Mouse (Mus musculus): ENCODE measurements around the gene Ap3d1.

The Ap3d1 gene

GRCm38 (mm10) chr10:80680260-80680696 lies 61.8 kb downstream of the Ap3d1 start:
- no peak for DNase-seq (ENCODE audit: low read depth)

DNA sequence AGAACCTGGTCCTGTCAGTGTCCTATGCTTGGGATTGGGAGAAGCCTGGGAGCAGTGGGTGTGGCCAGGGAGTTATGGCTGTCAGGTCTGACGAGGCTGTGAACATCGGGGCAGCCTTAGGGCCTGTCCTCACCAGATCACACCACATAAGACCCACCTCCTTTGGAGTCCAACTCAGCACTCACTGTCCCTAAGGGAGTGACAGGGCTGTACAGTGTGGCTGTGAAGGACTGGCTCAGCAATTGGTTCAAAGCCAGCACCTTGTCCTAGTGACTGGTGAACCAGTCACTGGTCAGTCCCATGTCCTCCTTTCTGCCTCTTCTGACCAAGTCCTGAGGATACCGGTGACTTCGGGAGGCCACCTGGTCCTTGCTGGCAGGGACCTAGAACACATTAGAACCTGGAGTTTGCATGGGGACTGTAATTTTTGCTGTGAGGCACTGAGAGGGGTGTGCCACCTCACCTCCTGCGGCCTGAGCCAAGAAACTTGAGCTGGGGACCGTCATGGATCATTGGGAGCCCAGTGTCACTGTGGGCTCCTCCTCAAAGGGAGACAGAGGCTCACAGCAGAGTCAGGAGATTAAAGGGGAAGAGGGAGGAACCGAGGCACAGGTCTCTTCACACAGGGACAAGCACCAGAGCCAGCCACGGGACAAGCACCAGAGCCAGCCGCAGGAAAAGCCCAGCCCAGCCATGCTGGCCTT lies 62.4 kb downstream of the Ap3d1 start:
- no peak for DNase-seq (ENCODE audit: low read depth)

DNA sequence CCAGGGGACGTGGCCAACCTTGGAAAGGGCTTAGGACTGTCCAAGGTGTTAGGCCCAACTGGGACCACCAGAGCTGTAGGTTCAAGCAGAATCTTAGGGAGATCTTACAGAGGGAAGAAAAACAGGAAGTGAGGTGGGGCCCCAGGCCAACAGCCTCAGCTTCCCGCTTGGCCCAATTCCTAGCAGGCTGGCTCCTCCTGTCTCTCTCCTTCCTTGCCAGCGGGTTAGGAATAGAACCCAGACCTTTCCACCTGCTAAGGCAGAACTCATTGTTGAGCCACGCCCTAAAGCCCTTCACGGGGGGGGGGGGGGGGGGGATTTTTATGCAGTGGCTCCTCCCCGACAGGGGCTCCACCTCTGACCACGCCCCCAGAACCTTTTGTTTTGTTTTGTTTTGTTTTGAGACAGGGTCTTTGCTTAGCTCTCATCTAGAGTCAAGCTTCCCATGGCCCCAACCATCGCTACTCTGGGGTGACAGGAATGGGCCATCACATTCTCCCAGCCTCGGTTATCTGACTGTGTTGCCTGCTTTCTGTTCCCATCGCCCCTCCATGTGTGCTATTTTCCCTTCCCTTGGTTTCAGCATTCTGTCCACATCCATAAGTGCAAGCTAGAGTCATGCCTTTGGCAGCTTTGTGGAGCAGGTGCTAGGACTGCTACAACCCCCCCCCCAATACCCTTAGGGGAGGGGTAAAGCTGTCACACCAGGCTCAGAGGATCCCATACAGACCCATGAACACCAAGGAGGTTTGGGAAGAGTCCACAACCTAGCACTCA lies 63.3 kb downstream of the Ap3d1 start:
- no peak for DNase-seq (ENCODE audit: low read depth)

- peak; percentile 84 for DNase-seq (ENCODE audit: low read depth)
Measured at GRCm38 (mm10) chr10:80677942-80678436, 64.1 kb downstream of the Ap3d1 start, which contains the start of gene Mknk2. Gene Mknk2, minus strand, starts transcription at chr10:80678112.

DNA sequence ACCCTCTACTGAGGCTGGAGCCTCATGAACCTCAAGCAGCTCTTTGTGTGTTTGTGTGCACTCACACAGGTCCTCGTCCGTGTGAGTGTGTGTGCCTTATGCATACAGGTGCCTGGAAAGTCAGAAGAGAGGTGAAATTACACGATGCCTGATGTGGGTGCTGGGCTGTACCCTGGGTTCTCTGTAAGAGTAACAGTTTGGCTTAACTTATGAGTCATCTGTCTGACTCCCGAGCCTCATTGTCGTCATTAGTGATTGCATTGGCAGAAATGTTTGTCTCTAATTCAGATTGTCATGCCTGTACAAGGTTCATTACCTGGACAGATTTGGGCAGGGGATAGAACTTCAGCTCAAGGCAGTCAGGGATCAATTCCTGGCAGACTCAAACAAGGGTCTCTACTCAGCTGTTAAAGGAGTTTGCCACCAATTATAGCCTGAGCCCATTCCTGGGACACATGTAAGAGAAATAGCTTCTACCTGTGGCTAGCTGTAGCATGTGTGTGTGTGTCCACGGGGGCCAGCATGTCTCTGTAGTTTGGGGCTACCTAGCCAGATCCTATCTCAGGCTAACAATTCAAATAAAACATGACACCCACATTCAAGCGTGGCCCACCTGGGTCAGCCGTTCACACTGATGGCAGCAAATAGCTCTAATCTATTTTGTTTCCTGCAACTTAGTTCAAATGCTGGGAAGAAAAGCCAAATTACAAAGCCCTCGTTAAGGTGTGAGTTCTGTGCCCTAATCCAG lies 64.8 kb downstream of the Ap3d1 start:
- DNase-seq (ENCODE audit: low read depth) = no peak

GRCm38 (mm10) chr10:80676198-80676928 lies 65.7 kb downstream of the Ap3d1 start:
- peak; percentile 99 for DNase-seq (ENCODE audit: low read depth)

GRCm38 (mm10) chr10:80675405-80676197 lies 66.5 kb downstream of the Ap3d1 start:
- DNase-seq (ENCODE audit: low read depth) = no peak

DNA sequence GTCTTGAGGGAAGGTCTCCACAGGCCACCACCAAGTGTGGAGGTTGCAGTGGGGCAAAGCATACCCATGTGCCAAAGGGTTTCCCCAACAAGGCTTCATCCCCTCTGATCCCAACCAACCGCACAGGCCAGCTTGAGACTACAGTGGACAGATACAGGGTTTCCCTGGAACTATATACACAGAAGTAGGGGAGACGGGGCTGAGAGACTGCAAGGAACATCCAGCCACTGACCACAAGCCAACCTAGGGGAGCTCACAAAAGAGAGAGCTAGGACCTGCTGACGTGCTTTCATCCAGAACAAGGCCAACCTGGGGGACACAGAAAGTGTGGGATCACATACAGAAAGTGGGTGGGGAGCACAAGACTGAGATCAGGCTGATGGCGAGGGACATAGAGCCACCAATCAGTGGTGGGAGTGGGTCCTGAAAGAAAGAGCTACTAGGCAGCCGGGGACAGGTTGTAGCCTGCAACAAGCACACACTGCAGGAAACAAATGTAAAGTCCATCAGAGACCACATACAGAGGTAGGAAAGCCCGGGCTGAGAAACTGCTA lies 67.1 kb downstream of the Ap3d1 start:
- DNase-seq (ENCODE audit: low read depth) = no peak

DNA sequence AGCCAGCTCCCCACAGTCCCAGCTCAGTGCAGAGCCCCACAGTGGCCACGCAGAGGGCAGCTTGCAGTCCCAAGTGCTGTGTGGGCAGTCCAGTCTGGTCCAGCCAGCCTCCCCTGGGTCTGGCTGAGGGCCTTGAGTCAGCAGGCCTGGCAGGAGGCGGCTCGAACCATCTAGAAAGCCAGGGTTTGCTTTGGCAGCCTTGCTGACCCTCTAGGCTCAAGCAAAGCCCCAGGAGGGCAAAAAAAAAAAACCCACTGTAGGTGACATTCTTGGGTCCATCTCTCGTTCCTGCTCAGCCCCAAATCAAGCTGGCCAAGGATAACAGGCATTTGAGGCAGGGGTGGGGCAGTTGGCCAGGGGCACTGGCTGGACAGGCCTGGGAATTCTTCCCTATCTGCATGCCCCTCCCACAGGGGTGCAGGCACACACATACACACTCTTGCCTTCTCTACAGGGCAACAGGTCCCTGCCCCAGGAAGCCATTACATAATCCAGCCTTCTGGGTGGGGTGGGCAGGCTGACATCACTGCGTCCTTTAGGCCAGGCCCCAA lies 67.8 kb downstream of the Ap3d1 start:
- DNase-seq (ENCODE audit: low read depth) = peak; percentile 79

DNA sequence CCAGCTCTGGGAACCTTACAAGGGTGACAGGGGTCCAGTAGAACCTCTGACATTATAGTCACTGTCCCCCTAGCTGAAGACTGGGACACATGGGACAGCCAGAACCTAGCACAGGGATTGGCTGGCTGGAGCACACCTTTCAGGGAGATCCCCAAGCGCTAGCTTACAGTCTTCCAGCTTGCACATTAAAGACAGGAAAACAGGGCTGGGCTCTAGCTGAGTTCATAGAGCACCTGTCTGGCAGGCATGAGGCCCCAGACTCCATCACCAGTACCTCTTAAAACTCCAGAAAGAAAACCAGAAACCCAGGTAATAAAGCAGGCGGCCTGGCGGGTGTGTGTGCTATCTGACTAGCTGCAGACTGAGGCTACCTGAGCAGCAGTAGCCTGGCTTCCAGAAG lies 68.4 kb downstream of the Ap3d1 start:
- DNase-seq (ENCODE audit: low read depth) = no peak

DNA sequence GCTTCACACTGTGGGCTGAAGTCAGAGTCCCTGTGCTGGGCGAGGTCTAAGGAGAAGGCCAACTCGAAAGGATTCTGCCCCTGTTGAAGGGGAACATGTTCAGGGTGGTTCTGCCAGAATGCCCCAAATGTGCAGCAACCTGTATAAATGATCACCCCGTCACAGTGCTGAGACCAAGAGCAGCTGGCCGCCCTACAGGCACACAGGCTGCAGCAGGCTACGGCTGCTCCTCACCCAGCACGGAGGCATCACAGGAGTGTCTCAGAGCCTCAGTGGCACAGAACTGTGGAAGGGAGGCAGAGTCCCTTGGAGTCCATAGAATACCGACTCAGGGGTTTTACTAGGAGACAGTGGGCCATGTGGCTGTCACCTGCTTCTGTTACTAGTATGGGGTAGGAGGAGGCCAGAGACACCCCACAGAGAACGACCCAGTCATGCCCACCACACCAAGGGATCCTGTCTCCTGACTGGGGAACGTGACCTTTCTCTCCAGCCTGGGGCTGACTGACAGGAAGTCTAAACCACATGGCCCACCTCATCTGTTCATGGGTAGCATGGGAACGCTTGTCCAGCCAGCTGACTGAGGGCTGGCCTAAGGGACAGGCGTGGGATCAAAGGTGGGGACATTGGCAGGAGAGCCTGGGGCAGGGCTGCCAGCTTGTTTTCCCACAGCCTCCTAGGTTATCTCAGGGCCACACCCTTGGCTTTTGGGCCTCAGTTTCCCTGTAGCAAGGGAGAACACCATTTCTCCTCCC lies 70.0 kb downstream of the Ap3d1 start:
- DNase-seq (ENCODE audit: low read depth) = no peak

DNA sequence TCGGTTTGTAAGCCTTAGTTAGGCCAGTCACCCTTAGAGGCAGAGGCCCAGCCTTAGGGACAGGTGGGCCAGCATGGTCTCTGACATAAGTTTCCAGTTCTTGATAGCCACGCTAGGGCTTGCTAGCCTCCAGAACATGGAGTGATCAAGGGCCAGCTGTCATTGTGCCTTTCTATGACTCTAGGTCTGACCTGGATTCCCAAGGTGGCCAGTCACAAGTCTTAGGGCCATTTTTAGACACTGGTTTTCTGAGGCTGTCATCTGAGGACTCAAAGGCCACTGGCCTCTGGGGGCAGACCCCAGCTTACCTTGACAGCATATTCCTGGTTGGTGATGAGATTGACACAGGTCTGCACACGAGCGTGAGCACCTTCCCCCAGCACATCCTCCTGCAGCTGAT lies 70.8 kb downstream of the Ap3d1 start:
- DNase-seq (ENCODE audit: low read depth) = no peak

- DNase-seq (ENCODE audit: low read depth) = no peak
Measured at GRCm38 (mm10) chr10:80670531-80670930, 71.5 kb downstream of the Ap3d1 start.

GRCm38 (mm10) chr10:80669737-80670485 lies 72.2 kb downstream of the Ap3d1 start:
- no peak for DNase-seq (ENCODE audit: low read depth)

GRCm38 (mm10) chr10:80669018-80669417 lies 73.0 kb downstream of the Ap3d1 start:
- no peak for DNase-seq (ENCODE audit: low read depth)

- DNase-seq (ENCODE audit: low read depth) = no peak
Measured at GRCm38 (mm10) chr10:80668614-80669013, 73.5 kb downstream of the Ap3d1 start.

GRCm38 (mm10) chr10:80666837-80667412 lies 75.1 kb downstream of the Ap3d1 start:
- no peak for DNase-seq (ENCODE audit: low read depth)

DNA sequence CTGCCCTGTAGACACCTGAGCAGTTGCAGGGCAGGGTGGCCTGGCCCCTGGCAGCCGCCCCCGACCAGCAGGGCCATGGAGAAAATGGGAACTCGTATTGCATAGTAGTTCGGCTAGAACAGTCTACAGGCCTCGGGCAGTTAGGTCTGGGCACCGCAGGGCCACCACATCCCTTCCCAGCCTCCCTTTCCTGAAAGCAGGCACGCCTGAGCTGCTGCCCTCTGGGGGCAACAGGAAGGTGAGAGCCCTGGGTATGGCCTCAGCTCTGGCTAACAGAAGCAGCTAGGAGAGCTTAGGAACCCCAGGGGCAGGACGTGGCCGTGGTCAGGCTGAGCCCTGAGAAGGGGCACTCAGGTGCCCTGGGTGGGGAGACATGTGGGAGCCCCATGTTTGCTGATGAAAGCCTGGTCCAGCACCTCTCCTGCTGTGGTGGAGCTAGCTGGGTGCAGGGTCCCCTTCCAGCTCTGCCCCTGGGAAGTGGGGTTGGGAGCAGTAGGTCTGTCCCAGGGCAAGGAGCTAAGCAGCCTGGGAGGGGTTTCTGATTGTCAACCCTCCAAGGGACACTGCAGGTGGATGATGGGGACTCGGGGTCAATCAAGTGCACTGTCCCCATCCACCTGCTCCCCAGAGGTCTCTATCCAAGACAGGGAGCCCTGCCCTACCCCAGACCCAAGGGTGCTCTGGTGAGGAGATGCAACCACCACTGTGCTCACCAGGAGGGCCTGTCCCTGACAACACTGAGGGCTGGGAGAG lies 75.9 kb downstream of the Ap3d1 start:
- DNase-seq (ENCODE audit: low read depth) = no peak
